Mouse (Mus musculus) neural tube, embryonic 11.5 days (tissue): ENCODE data around the gene Masp1. TPM values are rescaled to one million over a fixed set of nuclear protein-coding genes. Genes with fewer than 3 reads are reported as not detected.

ENCODE experiments used
- ATAC-seq: fragments of 200-750 bp; cut with Nextera tagmentation; 2 replicates; pipeline ENCODE4 v1.8.0; 2017; ENCODE audit warnings: moderate number of reproducible peaks, mild to moderate bottlenecking, moderate TSS enrichment, moderate library complexity; ENCODE audit not compliant: insufficient read depth, low FRiP score, low TSS enrichment
- DNase-seq: peaks from one replicate; pipeline ENCODE4 v3.0.0-alpha.2; 2015; ENCODE audit warnings: low spot score
- H3K27ac ChIP-seq: fragments of 300-500 bp; sonication (generic); 2 replicates; pipeline ENCODE4 v1.5.1; 2014; ENCODE audit warnings: low read depth, mild to moderate bottlenecking, low read length
- H3K27me3 ChIP-seq: fragments of 300-500 bp; sonication (generic); 2 replicates; pipeline ENCODE4 v1.6.1; 2014; ENCODE audit warnings: mild to moderate bottlenecking, low read length, mixed read lengths; ENCODE audit not compliant: control insufficient read depth, insufficient read depth
- H3K36me3 ChIP-seq: fragments of 300-500 bp; sonication (generic); 2 replicates; pipeline ENCODE4 v1.6.1; 2014; ENCODE audit warnings: mild to moderate bottlenecking, low read length, moderate library complexity, mixed read lengths; ENCODE audit not compliant: control insufficient read depth, insufficient read depth
- H3K4me1 ChIP-seq: fragments of 300-500 bp; sonication (generic); 2 replicates; pipeline ENCODE4 v1.6.1; 2014; ENCODE audit warnings: low read length, mixed read lengths; ENCODE audit not compliant: control insufficient read depth, insufficient read depth
- H3K4me2 ChIP-seq: fragments of 300-500 bp; sonication (generic); 2 replicates; pipeline ENCODE4 v1.6.1; 2014; ENCODE audit warnings: low read depth, mild to moderate bottlenecking, moderate library complexity
- H3K4me3 ChIP-seq: fragments of 300-500 bp; sonication (generic); 2 replicates; pipeline ENCODE4 v1.5.1; 2014; ENCODE audit warnings: low read depth, low read length
- H3K9ac ChIP-seq: fragments of 300-500 bp; sonication (generic); 2 replicates; pipeline ENCODE4 v1.6.1; 2014; ENCODE audit warnings: mild to moderate bottlenecking, low read length
- H3K9me3 ChIP-seq: fragments of 300-500 bp; sonication (generic); 2 replicates; pipeline ENCODE4 v1.6.1; 2016; ENCODE audit warnings: low read length; ENCODE audit not compliant: control insufficient read depth
- WGBS: fragments of 180-500 bp; shearing (Covaris S2); extraction: QIAGEN DNeasy Blood & Tissue Kit; methylation state at CpG from one replicate; pipeline ENCODE4 v1.1.7; 2014; 5-methylcytosine and 5-hydroxymethylcytosine counted together
- polyA plus RNA-seq: library from polyadenylated mRNA; unstranded; fragments of >200 nt; fragmentation: Nextera tagmentation; extraction: Ambion mirVana; gene quantifications from 2 replicates; pipeline ENCODE4 v1.2.1, GENCODE M21; 2014

The Masp1 gene
- polyA plus RNA-seq, 1 experiment from 2014 or later = 19.0 TPM

DNA sequence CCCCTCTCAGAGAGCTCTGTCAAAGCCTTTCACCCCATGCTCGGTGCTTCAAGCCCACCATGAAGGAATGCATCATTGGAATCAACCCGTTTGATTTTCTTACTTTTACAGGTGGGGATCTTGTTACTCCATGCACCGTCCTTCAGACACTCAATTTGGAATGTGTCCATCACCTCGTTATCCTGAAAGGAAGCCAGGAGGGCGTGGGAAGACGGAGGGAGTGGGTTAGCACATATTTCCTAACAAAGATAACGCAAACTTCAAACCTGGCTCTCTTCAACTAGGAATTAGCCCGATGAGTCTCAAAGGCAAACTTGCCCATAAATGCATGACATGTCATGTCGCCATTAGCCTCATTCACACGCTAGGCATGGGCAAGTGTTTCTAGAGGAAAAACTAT is 37.3 kb downstream of the Masp1 start:
- ATAC-seq = no peak
- no peaks in the 10 kb centered on the region for H3K27me3 ChIP-seq
- H3K9ac ChIP-seq = no peak overlapping the region
- H3K36me3 ChIP-seq = no peaks in the 10 kb centered on the region
- H3K9me3 ChIP-seq = no peaks in the 10 kb centered on the region
- H3K4me2 ChIP-seq = no peak overlapping the region
- DNase-seq = no peak
- H3K4me3 ChIP-seq = no peak overlapping the region
- H3K4me1 ChIP-seq = no peaks in the 10 kb centered on the region
- WGBS = 85% methylated on average over 10 of the region's 10 CpGs
- no peak overlapping the region for H3K27ac ChIP-seq

DNA sequence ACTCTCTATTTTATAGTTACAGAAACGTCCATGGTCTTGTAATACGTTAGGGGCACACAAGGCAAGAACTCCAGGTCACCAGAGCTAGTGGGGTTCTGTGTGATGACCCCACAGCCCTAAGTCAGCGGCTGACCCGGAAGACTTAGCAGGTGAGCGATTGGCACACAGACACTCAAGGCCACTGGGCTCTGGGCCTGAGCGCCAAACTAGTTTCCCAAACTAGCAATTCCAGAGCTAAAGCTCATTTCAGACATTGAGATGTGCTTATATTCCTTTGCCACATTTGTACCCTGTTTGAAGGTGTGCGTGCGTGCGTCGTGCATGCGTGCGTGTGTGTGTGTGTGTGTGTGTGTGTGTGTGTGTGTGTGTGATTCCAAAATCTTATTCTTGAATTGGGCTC is 37.8 kb downstream of the Masp1 start:
- Histone ChIP-seq H3K27me3 (no peaks in the 10 kb centered on the region), H3K36me3 (no peaks in the 10 kb centered on the region), H3K9ac (no peak overlapping the region), H3K27ac (no peak overlapping the region), H3K4me3 (no peak overlapping the region), H3K4me1 (no peaks in the 10 kb centered on the region), H3K9me3 (no peaks in the 10 kb centered on the region), H3K4me2 (no peak overlapping the region)
- no peak for ATAC-seq
- WGBS = 92% methylated on average over 12 of the region's 12 CpGs
- no peak for DNase-seq

DNA sequence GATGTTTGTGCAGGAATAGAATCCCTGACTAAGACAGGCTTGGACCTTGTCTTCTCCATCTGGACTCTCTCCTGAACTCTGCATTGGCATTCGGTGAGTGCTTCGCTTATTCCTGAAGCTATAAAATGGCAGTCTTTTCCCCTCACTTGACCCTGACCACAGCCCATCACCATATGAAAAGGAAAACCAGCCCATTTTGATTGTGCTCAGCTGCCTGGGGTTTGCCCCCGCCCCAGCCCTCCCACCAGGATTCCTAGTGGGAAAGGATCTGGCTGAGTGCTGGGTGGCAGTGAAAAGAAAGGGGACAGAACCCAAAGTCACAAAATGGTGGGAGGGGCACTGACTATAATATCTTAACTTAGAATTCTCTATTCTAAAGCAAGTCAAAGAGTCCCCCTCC is 38.4 kb downstream of the Masp1 start:
- WGBS = 50% methylated on average over 3 of the region's 3 CpGs
- Histone ChIP-seq H3K27ac (no peak overlapping the region), H3K4me2 (no peak overlapping the region), H3K27me3 (no peaks in the 10 kb centered on the region), H3K9ac (no peak overlapping the region), H3K9me3 (no peaks in the 10 kb centered on the region), H3K4me3 (no peak overlapping the region), H3K4me1 (no peaks in the 10 kb centered on the region), H3K36me3 (no peaks in the 10 kb centered on the region)
- ATAC-seq = no peak
- DNase-seq = peak; percentile 12

DNA sequence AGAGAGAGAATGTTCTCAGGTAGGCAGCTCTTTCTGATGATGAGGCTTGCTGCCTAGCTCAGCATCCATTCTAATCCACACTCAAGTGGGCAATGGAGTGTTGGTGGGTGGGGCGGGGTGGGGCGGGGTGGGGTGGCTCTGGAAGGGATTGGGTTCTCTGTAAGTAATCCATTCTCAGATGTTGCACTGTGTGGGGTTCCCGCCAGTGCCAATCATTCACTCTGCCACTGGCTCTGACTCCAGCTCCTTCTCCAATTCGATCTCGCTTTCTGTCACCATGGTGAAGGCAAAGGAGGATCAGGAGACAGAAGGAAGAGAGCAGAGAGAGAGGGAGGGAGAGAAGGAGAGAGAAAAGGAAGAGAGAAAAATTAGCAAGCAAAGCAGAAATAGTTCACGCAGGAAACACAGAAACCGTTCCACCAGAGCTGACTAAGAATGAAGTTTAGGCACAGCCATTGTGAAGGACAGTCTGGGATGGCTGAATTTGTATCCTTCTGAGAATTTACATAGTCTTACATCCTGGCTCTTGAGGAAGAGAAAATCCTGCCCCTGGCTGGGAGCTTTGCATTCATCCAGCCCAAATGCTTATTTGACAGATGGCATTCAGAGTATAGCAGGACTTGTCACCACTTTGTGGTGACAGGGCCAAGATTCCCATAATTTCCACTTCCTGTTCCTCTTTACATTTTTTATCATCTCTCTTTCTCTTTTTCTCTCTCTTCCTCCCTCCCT is 40.6 kb downstream of the Masp1 start:
- ATAC-seq (no peak), DNase-seq (no peak)
- Histone ChIP-seq H3K9me3 (no peaks in the 10 kb centered on the region), H3K36me3 (no peaks in the 10 kb centered on the region), H3K27me3 (no peaks in the 10 kb centered on the region), H3K4me1 (no peaks in the 10 kb centered on the region), H3K4me3 (no peak overlapping the region), H3K4me2 (no peak overlapping the region), H3K27ac (no peak overlapping the region), H3K9ac (no peak overlapping the region)
- WGBS = 75% methylated on average over 7 of the region's 7 CpGs

DNA sequence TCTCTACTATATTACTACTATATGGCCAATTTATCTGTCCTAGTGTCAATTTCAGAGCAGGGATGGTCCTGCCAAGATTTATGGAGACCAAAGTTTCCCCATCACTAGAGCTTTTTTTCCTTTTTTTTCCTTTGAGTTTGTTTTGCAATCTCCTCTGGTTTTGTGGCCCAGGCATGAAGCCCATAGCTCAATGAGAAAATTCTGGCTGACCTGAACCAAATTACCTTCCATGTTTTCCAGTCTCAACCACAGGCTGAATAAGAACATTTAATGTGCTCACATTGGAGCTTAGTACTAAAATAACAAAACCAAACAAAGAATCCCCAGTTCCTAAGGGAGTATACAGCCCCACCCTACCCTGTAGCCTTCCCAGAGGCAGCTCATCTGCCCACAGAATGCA is 44.0 kb downstream of the Masp1 start:
- DNase-seq = no peak
- ATAC-seq = no peak
- no peaks in the 10 kb centered on the region for H3K9me3 ChIP-seq
- H3K27me3 ChIP-seq = no peaks in the 10 kb centered on the region
- no peaks in the 10 kb centered on the region for H3K36me3 ChIP-seq
- H3K27ac ChIP-seq = no peak overlapping the region
- no peak overlapping the region for H3K9ac ChIP-seq
- no peak overlapping the region for H3K4me3 ChIP-seq
- H3K4me2 ChIP-seq = no peak overlapping the region
- H3K4me1 ChIP-seq = no peaks in the 10 kb centered on the region

DNA sequence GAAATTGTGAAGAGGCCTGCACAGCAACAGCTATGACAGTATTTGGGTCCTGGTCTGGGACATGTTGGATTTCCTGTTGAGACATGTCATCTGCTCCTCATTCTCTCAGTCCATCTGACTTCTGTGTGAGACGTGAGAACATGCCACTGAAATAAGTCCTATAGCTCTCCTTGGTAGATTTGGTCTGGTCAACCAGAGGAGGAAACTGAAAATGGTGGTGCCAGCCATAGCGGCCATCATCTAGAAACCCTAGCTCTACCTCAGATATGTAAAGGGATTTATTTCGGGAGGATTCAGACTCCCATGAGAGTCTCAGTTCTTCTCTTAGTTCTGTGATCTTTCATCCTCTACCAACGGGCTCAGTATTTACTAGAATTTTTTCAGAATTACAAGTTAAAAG is 45.0 kb downstream of the Masp1 start:
- no peak for DNase-seq

DNA sequence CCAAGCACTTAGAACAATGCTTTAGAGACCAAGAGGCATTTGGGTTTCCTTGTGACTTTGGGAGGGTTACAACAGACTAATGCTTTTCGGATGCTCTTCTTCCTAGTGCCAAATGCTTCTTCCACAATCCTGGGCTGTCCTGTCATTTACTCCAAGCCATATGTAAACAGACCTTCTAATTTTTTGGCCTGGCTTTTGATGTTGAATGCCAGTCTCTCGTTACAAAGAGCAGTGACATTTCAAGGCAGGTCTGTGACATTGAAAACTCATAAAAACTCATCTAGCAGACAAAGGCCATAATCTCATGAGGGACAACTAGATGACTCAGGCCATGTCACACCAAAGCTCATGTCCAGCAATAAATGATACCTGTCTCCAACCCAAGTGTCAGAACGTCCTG is 48.6 kb downstream of the Masp1 start:
- no peaks in the 10 kb centered on the region for H3K4me1 ChIP-seq
- H3K9me3 ChIP-seq = no peaks in the 10 kb centered on the region
- DNase-seq (no peak), ATAC-seq (no peak)
- H3K9ac ChIP-seq = no peak overlapping the region
- H3K36me3 ChIP-seq = no peaks in the 10 kb centered on the region
- H3K27ac ChIP-seq = no peak overlapping the region
- no peak overlapping the region for H3K4me3 ChIP-seq
- H3K27me3 ChIP-seq = no peaks in the 10 kb centered on the region
- H3K4me2 ChIP-seq = no peak overlapping the region
- WGBS = 67% methylated on average over 3 of the region's 3 CpGs

More for the DNA sequence above, 45.0 kb downstream of the Masp1 start:
- no peaks in the 10 kb centered on the region for H3K36me3 ChIP-seq
- H3K27ac ChIP-seq = no peak overlapping the region
- no peak overlapping the region for H3K4me3 ChIP-seq
- WGBS = 90% methylated on average over 4 of the region's 4 CpGs
- no peak overlapping the region for H3K9ac ChIP-seq
- no peak for ATAC-seq
- H3K9me3 ChIP-seq = no peaks in the 10 kb centered on the region
- H3K27me3 ChIP-seq = no peaks in the 10 kb centered on the region
- no peak overlapping the region for H3K4me2 ChIP-seq
- no peaks in the 10 kb centered on the region for H3K4me1 ChIP-seq

DNA sequence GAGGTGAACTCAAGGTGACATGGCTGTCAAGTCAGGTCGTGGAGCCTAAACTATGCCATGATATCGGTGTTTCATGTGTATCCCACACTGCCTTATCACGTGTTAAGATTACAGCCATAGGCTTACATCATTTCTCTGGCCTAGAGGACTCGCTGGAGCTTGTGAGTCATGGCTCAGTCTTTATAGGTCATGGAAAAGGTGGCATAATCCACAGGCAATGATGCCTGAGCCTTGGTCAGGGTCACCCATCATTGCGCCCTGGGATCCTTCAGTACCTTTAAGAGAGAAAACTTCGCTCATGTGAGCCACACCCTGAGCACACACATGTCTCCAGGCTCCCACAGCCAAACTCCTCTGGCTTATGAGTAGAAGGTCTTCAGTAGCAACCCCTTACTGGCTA is 49.1 kb downstream of the Masp1 start:
- Histone ChIP-seq H3K27ac (no peak overlapping the region), H3K27me3 (no peaks in the 10 kb centered on the region), H3K36me3 (no peaks in the 10 kb centered on the region), H3K4me3 (no peak overlapping the region), H3K9ac (no peak overlapping the region), H3K4me1 (no peaks in the 10 kb centered on the region), H3K9me3 (no peaks in the 10 kb centered on the region), H3K4me2 (no peak overlapping the region)
- WGBS = 90% methylated on average over 6 of the region's 6 CpGs
- DNase-seq = no peak
- ATAC-seq = no peak

DNA sequence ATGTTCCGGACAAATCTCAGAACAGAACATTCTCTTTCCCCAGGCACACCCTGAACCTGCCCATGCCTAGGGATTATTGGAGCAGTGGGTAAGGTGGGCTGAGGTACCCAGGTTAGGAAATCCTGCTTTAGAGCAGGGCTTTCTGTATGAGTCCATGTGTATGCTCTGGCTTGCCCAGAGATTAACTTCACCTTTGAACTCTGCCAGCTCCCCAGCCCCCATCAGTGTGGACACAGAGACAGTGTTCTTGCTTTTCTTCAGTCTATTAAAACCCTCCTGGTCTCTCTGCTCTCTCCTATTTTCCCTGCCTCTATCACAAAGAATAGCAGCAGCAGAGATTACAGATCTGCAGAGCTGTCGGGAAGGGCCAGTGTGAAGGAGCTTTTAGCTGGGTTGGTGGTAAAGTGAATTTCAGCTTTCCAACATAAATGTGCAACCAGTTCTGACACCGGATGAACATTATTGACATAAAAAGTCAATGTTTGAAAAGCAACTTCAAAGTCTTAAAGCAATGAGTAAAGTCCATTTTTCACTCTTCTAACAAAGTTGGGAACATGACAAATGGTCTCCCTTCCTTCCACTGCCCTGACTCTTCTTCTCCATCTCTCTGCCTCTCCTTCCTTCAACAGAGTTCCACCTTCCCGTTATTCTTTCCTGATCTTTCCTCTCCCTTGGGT is 56.8 kb downstream of the Masp1 start:
- no peak for ATAC-seq
- Histone ChIP-seq H3K4me1 (no peaks in the 10 kb centered on the region), H3K4me3 (no peak overlapping the region), H3K27me3 (no peaks in the 10 kb centered on the region), H3K4me2 (no peak overlapping the region), H3K9ac (no peak overlapping the region), H3K36me3 (no peaks in the 10 kb centered on the region), H3K9me3 (no peaks in the 10 kb centered on the region), H3K27ac (no peak overlapping the region)
- 92% methylated on average over 4 of the region's 4 CpGs for WGBS
- no peak for DNase-seq
